Comparison of ENCODE assay signal across 7 mouse cellular contexts in the genomic region with DNA sequence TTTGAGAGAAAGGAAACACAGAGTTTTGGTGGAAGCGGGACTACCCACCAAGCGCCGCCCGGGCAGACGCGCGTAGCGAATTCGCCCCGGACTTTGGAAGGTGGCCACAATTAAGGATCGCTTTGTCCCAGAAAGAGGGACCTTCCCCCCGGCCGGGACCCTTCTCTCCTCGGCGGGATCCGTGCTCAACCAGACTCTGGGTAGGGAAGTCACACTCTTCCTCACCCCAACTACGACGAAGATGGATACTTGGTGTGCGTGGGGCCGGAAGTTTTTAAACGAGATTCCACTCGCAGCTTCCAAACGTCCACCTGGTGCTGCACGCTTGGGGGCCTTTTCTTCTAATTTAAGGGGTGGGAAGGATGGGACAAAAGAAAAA. TPM values are rescaled to one million over a fixed set of nuclear protein-coding genes. Genes with fewer than 3 reads are reported as not detected.
DNase-seq lines count a peak whose midpoint lies in the region; ATAC-seq lines count a peak whose summit lies in the region.

No protein-coding gene starts in this region.

- H3K4me1 ChIP-seq in megakaryocyte, embryonic 14.5 days, result peaks cover 68% of the 10 kb centered on the region
- peaks cover 54% of the 10 kb centered on the region for H3K4me1 ChIP-seq in heart, embryonic 12.5 days (replicated peaks)
- peaks cover 49% of the 10 kb centered on the region for H3K4me1 ChIP-seq in midbrain, embryonic 12.5 days

- peaks cover 15% of the 10 kb centered on the region for H3K36me3 ChIP-seq in megakaryocyte, embryonic 14.5 days (replicated peaks; ENCODE audit: low read length)
- H3K36me3 ChIP-seq in heart, embryonic 12.5 days, result peaks cover 11% of the 10 kb centered on the region; the same call in 1 of the 2 replicates
- H3K36me3 ChIP-seq in midbrain, embryonic 12.5 days, result no peaks in the 10 kb centered on the region

- H3K4me3 ChIP-seq in megakaryocyte, embryonic 14.5 days (replicated peaks), result peak overlapping the region; percentile 92
- peak overlapping the region; percentile 62 for H3K4me3 ChIP-seq in heart, embryonic 12.5 days
- peak overlapping the region; percentile 88 for H3K4me3 ChIP-seq in midbrain, embryonic 12.5 days

- H3K9ac ChIP-seq in heart, embryonic 12.5 days, result peak overlapping the region; percentile 87
- H3K9ac ChIP-seq in midbrain, embryonic 12.5 days (replicated peaks), result peak overlapping the region; percentile 100

- H3K27ac ChIP-seq in heart, embryonic 12.5 days (ENCODE audit: poor library complexity, severe bottlenecking), result peak overlapping the region; percentile 93
- H3K27ac ChIP-seq in midbrain, embryonic 12.5 days (replicated peaks), result peak overlapping the region; percentile 97

- ATAC-seq in megakaryocyte, adult 5-6 weeks (ENCODE audit: poor library complexity, severe bottlenecking), result no peak
- ATAC-seq in heart, embryonic 12.5 days (ENCODE audit: insufficient number of reproducible peaks, low FRiP score), result no peak
- no peak for ATAC-seq in midbrain, embryonic 12.5 days (ENCODE audit: low FRiP score, low read depth)

- peaks cover 84% of the 10 kb centered on the region for H3K27me3 ChIP-seq in megakaryocyte, embryonic 14.5 days (replicated peaks)
- H3K27me3 ChIP-seq in heart, embryonic 12.5 days (replicated peaks), result no peaks in the 10 kb centered on the region
- H3K27me3 ChIP-seq in midbrain, embryonic 12.5 days, result 0 out of 2 replicates have a peak, but pooled peaks cover 6% of the 10 kb centered on the region

- under 1% methylated on average over 24 of the region's 24 CpGs for WGBS in heart, embryonic 12.5 days
- under 1% methylated on average over 24 of the region's 24 CpGs for WGBS in midbrain, embryonic 12.5 days

- H3K9me3 ChIP-seq in megakaryocyte, embryonic 14.5 days, result peaks cover 21% of the 10 kb centered on the region
- no peaks in the 10 kb centered on the region for H3K9me3 ChIP-seq in heart, embryonic 12.5 days (replicated peaks)
- H3K9me3 ChIP-seq in midbrain, embryonic 12.5 days, result no peaks in the 10 kb centered on the region

- peak overlapping the region; percentile 97 for H3K4me2 ChIP-seq in heart, embryonic 12.5 days
- peak overlapping the region; percentile 94 for H3K4me2 ChIP-seq in midbrain, embryonic 12.5 days (replicated peaks)

- DNase-seq in embryo, embryonic 10.5 days (ENCODE audit: low spot score), result peak; percentile 62
- DNase-seq in kidney, postnatal 10 days, result peak; percentile 75
- DNase-seq in urinary bladder, postnatal 14 days (ENCODE audit: low spot score), result peak; percentile 38

RNA-seq across cellular contexts. Expression of a gene that starts 36.9 kb away (rescaled TPM):
- polyA plus RNA-seq in megakaryocyte, embryonic 14.5 days (2012; ENCODE audit: insufficient read depth, low replicate concordance), result 80.2 and 247 TPM in 2 replicates
- total RNA-seq in megakaryocyte, adult 5-6 weeks (2015), result 23.4 and 27.7 TPM in 2 replicates
- total RNA-seq in megakaryocyte, adult 5-6 weeks (2017), result 31.9 and 32.6 TPM in 2 replicates
- 114 and 117 TPM in 2 replicates for polyA plus RNA-seq in heart, embryonic 12.5 days (2016; fragmentation: Nextera tagmentation; extraction: Ambion mirVana)
- polyA plus RNA-seq in midbrain, embryonic 12.5 days (2016; fragmentation: Nextera tagmentation; extraction: Ambion mirVana), result 105 and 106 TPM in 2 replicates

RNA-seq across cellular contexts. Expression of a gene that starts 44.7 kb away (rescaled TPM):
- polyA plus RNA-seq in megakaryocyte, embryonic 14.5 days (2012; ENCODE audit: insufficient read depth, low replicate concordance), result 10.2 and 26.1 TPM in 2 replicates
- total RNA-seq in megakaryocyte, adult 5-6 weeks (2015), result 3.1 and 4.4 TPM in 2 replicates
- 1.3 and 1.7 TPM in 2 replicates for total RNA-seq in megakaryocyte, adult 5-6 weeks (2017)
- polyA plus RNA-seq in heart, embryonic 12.5 days (2016; fragmentation: Nextera tagmentation; extraction: Ambion mirVana), result 6.5 and 7.6 TPM in 2 replicates
- 25.1 and 26.1 TPM in 2 replicates for polyA plus RNA-seq in midbrain, embryonic 12.5 days (2016; fragmentation: Nextera tagmentation; extraction: Ambion mirVana)
